Mouse (Mus musculus) gonadal fat pad, adult 2 months (tissue): ENCODE measurements around the gene Ptgs2. TPM values are rescaled to one million over a fixed set of nuclear protein-coding genes. Genes with fewer than 3 reads are reported as not detected.

Experiments
- DNase-seq: peaks from one replicate; pipeline ENCODE4 v3.0.0-alpha.2; 2012; ENCODE audit warnings: low read depth
- polyA plus RNA-seq: library from polyadenylated mRNA; depleted of rRNA; stranded (reverse); fragments of >200 nt; gene quantifications from 2 replicates; pipeline ENCODE4 v1.2.3, GENCODE M21; 2012; rRNA removed

Gene Ptgs2
- polyA plus RNA-seq, 1 experiment = 29.3 TPM

- DNase-seq = no peak
Measured at GRCm38 (mm10) chr1:150147272-150147671, 47.4 kb downstream of the Ptgs2 start.

GRCm38 (mm10) chr1:150151411-150151810, 51.6 kb downstream of the Ptgs2 start:
- DNase-seq = no peak

Other genes starting within 250 kb of the Ptgs2 start
- 4.9 and 5.1 TPM in 2 replicates for gene Pla2g4a, start 138.7 kb upstream of the Ptgs2 start, polyA plus RNA-seq
- gene Pdc, start 219.4 kb downstream of the Ptgs2 start, polyA plus RNA-seq = not detected in 2 replicates